Mouse (Mus musculus): ENCODE data around the gene Spi1. TPM values are rescaled to one million over a fixed set of nuclear protein-coding genes. Genes with fewer than 3 reads are reported as not detected.

The Spi1 gene
- total RNA-seq, 1 experiment: 0.31 TPM

- no peak overlapping the region for H3K9ac ChIP-seq (ENCODE audit: insufficient read depth, low read depth, low read length, poor library complexity, severe bottlenecking)
- peaks cover 0 to 9% of the 10 kb centered on the region in 2 experiments; a peak in 2 of 4 replicates for H3K4me1 ChIP-seq (ENCODE audit: control insufficient read depth in 2 of 2, insufficient read depth in 2 of 2, low read length in 2 of 2, poor library complexity in 1 of 2)
- no peak overlapping the region for H3K27ac ChIP-seq (ENCODE audit: insufficient read depth, low read depth, low read length, poor library complexity, severe bottlenecking)
- no peaks in the 10 kb centered on the region for H3K36me3 ChIP-seq (ENCODE audit: control insufficient read depth, insufficient read depth, low read length, poor library complexity, severe bottlenecking)
- no peaks in the 10 kb centered on the region for H3K9me3 ChIP-seq (ENCODE audit: control insufficient read depth, insufficient read depth, low read depth, low read length)
- in situ Hi-C loops (cut with MboI; ENCODE audit: low sequenced_read_pairs in 2 of 2, unreplicated experiment in 2 of 2): loop anchor here in 1 of 2 experiments (10.0 to 25.0 kb wide), 2 partner anchors 121 to 373 kb away; partner anchors contain the start of gene Ddb2
- no peak overlapping the region for H3K4me3 ChIP-seq (ENCODE audit: insufficient read depth in 1 of 2, low read depth in 1 of 2, low read length in 2 of 2, poor library complexity in 1 of 2, severe bottlenecking in 1 of 2)
- DNase-seq (ENCODE audit: low read depth, low spot score): no peak
- no peak for TF ChIP-seq ZC3H11A (IDR thresholded peaks at IDR 0.05; ENCODE audit: borderline replicate concordance, low read depth, low read length)
- no peak for TF ChIP-seq MAFK (IDR thresholded peaks at IDR 0.05; ENCODE audit: insufficient read depth, low read depth, low read length)
- TF ChIP-seq HCFC1 (IDR thresholded peaks at IDR 0.05; ENCODE audit: borderline replicate concordance, insufficient read depth, low read length): no peak
- no peak for TF ChIP-seq CHD2 (IDR thresholded peaks at IDR 0.05; ENCODE audit: low read depth, low read length)
- TF ChIP-seq ZNF384 (IDR thresholded peaks at IDR 0.05; ENCODE audit: low read depth, low read length): no peak
Measured at GRCm38 (mm10) chr2:91113852-91114251, 31.7 kb downstream of the Spi1 start.

- no peak overlapping the region for H3K27ac ChIP-seq (ENCODE audit: insufficient read depth, low read depth, low read length, poor library complexity, severe bottlenecking)
- TF ChIP-seq ZNF384 (IDR thresholded peaks at IDR 0.05; ENCODE audit: low read depth, low read length): peak; percentile 71
- no peak for TF ChIP-seq MAFK (IDR thresholded peaks at IDR 0.05; ENCODE audit: insufficient read depth, low read depth, low read length)
- TF ChIP-seq ZC3H11A (IDR thresholded peaks at IDR 0.05; ENCODE audit: borderline replicate concordance, low read depth, low read length): peak; percentile 99
- peak; percentile 57; the same call in 1 of the 2 replicates for TF ChIP-seq HCFC1 (IDR thresholded peaks at IDR 0.05; ENCODE audit: borderline replicate concordance, insufficient read depth, low read length)
- no peak for TF ChIP-seq CHD2 (IDR thresholded peaks at IDR 0.05; ENCODE audit: low read depth, low read length)
- H3K9ac ChIP-seq (ENCODE audit: insufficient read depth, low read depth, low read length, poor library complexity, severe bottlenecking): peak overlapping the region; percentile 79
Measured at GRCm38 (mm10) chr2:91114781-91115577, 32.8 kb downstream of the Spi1 start.

GRCm38 (mm10) chr2:91115578-91115970 lies 33.4 kb downstream of the Spi1 start:
- H3K36me3 ChIP-seq (ENCODE audit: control insufficient read depth, insufficient read depth, low read length, poor library complexity, severe bottlenecking): no peaks in the 10 kb centered on the region
- peak overlapping the region; percentile 79 for H3K9ac ChIP-seq (ENCODE audit: insufficient read depth, low read depth, low read length, poor library complexity, severe bottlenecking)
- no peak for DNase-seq (ENCODE audit: low read depth, low spot score)
- TF ChIP-seq ZC3H11A (IDR thresholded peaks at IDR 0.05; ENCODE audit: borderline replicate concordance, low read depth, low read length) (no peak), MAFK (IDR thresholded peaks at IDR 0.05; ENCODE audit: insufficient read depth, low read depth, low read length) (no peak), ZNF384 (IDR thresholded peaks at IDR 0.05; ENCODE audit: low read depth, low read length) (no peak), CHD2 (IDR thresholded peaks at IDR 0.05; ENCODE audit: low read depth, low read length) (no peak), HCFC1 (IDR thresholded peaks at IDR 0.05; ENCODE audit: borderline replicate concordance, insufficient read depth, low read length) (no peak)
- H3K4me3 ChIP-seq (ENCODE audit: insufficient read depth in 1 of 2, low read depth in 1 of 2, low read length in 2 of 2, poor library complexity in 1 of 2, severe bottlenecking in 1 of 2): peak overlapping the region; percentile 53 to 66; a peak in 3 of 4 replicates
- in situ Hi-C loops (cut with MboI; ENCODE audit: low sequenced_read_pairs in 2 of 2, unreplicated experiment in 2 of 2): loop anchor here in 1 of 2 experiments (10.0 to 25.0 kb wide), 2 partner anchors 119 to 372 kb away; partner anchors contain the start of gene Ddb2
- H3K9me3 ChIP-seq (ENCODE audit: control insufficient read depth, insufficient read depth, low read depth, low read length): no peaks in the 10 kb centered on the region
- H3K27ac ChIP-seq (ENCODE audit: insufficient read depth, low read depth, low read length, poor library complexity, severe bottlenecking): no peak overlapping the region
- H3K4me1 ChIP-seq (ENCODE audit: control insufficient read depth in 2 of 2, insufficient read depth in 2 of 2, low read length in 2 of 2, poor library complexity in 1 of 2): peaks cover 0 to 10% of the 10 kb centered on the region in 2 experiments; a peak in 2 of 4 replicates

More at GRCm38 (mm10) chr2:91114781-91115577, 32.8 kb downstream of the Spi1 start:
- Histone ChIP-seq H3K4me1 (ENCODE audit: control insufficient read depth in 2 of 2, insufficient read depth in 2 of 2, low read length in 2 of 2, poor library complexity in 1 of 2) (peaks cover 0 to 10% of the 10 kb centered on the region in 2 experiments; a peak in 2 of 4 replicates), H3K4me3 (ENCODE audit: insufficient read depth in 1 of 2, low read depth in 1 of 2, low read length in 2 of 2, poor library complexity in 1 of 2, severe bottlenecking in 1 of 2) (peak overlapping the region; percentile 53 to 66; a peak in 3 of 4 replicates), H3K9me3 (ENCODE audit: control insufficient read depth, insufficient read depth, low read depth, low read length) (no peaks in the 10 kb centered on the region), H3K36me3 (ENCODE audit: control insufficient read depth, insufficient read depth, low read length, poor library complexity, severe bottlenecking) (no peaks in the 10 kb centered on the region)
- peak; percentile 89 for DNase-seq (ENCODE audit: low read depth, low spot score)
- in situ Hi-C loops (cut with MboI; ENCODE audit: low sequenced_read_pairs in 2 of 2, unreplicated experiment in 2 of 2): loop anchor here in 1 of 2 experiments (10.0 to 25.0 kb wide), 2 partner anchors 120 to 372 kb away; partner anchors contain the start of gene Ddb2

GRCm38 (mm10) chr2:91116842-91117241 lies 34.7 kb downstream of the Spi1 start:
- Histone ChIP-seq H3K9me3 (ENCODE audit: control insufficient read depth, insufficient read depth, low read depth, low read length) (no peaks in the 10 kb centered on the region), H3K4me3 (ENCODE audit: insufficient read depth in 1 of 2, low read depth in 1 of 2, low read length in 2 of 2, poor library complexity in 1 of 2, severe bottlenecking in 1 of 2) (no peak overlapping the region), H3K9ac (ENCODE audit: insufficient read depth, low read depth, low read length, poor library complexity, severe bottlenecking) (no peak overlapping the region), H3K27ac (ENCODE audit: insufficient read depth, low read depth, low read length, poor library complexity, severe bottlenecking) (no peak overlapping the region), H3K4me1 (ENCODE audit: control insufficient read depth in 2 of 2, insufficient read depth in 2 of 2, low read length in 2 of 2, poor library complexity in 1 of 2) (peaks cover 0 to 10% of the 10 kb centered on the region in 2 experiments; a peak in 2 of 4 replicates), H3K36me3 (ENCODE audit: control insufficient read depth, insufficient read depth, low read length, poor library complexity, severe bottlenecking) (no peaks in the 10 kb centered on the region)
- DNase-seq (ENCODE audit: low read depth, low spot score): no peak
- no peak for TF ChIP-seq MAFK (IDR thresholded peaks at IDR 0.05; ENCODE audit: insufficient read depth, low read depth, low read length)
- no peak for TF ChIP-seq CHD2 (IDR thresholded peaks at IDR 0.05; ENCODE audit: low read depth, low read length)
- no peak for TF ChIP-seq HCFC1 (IDR thresholded peaks at IDR 0.05; ENCODE audit: borderline replicate concordance, insufficient read depth, low read length)
- TF ChIP-seq ZC3H11A (IDR thresholded peaks at IDR 0.05; ENCODE audit: borderline replicate concordance, low read depth, low read length): no peak
- TF ChIP-seq ZNF384 (IDR thresholded peaks at IDR 0.05; ENCODE audit: low read depth, low read length): no peak
- in situ Hi-C loops (cut with MboI; ENCODE audit: low sequenced_read_pairs in 2 of 2, unreplicated experiment in 2 of 2): loop anchor here in 1 of 2 experiments (10.0 to 25.0 kb wide), 2 partner anchors 118 to 370 kb away; partner anchors contain the start of gene Ddb2

Measured in ES-E14 (cell line).